Mouse (Mus musculus) frontal cortex, adult (tissue): ENCODE results near the gene Fastkd1.
A peak's percentile ranks its signal among the peaks of the same experiment; 100 is the strongest.
"Not testable (repeated sequence)": the region's sequence is repeated elsewhere in the genome, so short reads cannot be mapped to it uniquely, and the experiment has no call there.

Experiments used
- ATAC-seq: cut with Nextera tagmentation; 2 replicates; pipeline ENCODE4 v1.9.2; 2017; ENCODE audit warnings: mild to moderate bottlenecking, moderate library complexity, mixed read lengths; ENCODE audit not compliant: low TSS enrichment

Gene Fastkd1

GRCm38 (mm10) chr2:69712981-69713625 lies at the start of gene Fastkd1:
Gene Fastkd1 (minus strand): TSS chr2:69713516.
- ATAC-seq = peak; percentile 99

GRCm38 (mm10) chr2:69760980-69761379 lies 47.7 kb upstream of the Fastkd1 start:
- no peak for ATAC-seq

- no peak for ATAC-seq
These were observed 31.8 kb upstream of the Fastkd1 start for GRCm38 (mm10) chr2:69745091-69745490.

- ATAC-seq = no peak
These were observed 10.2 kb upstream of the Fastkd1 start for GRCm38 (mm10) chr2:69723519-69723825.

- ATAC-seq = peak; percentile 94
These were observed 9.6 kb upstream of the Fastkd1 start for GRCm38 (mm10) chr2:69722650-69723518.

- ATAC-seq = no peak
These were observed 8.9 kb upstream of the Fastkd1 start, which contains the start of gene Ppig for GRCm38 (mm10) chr2:69722273-69722649. Gene Ppig (plus strand): TSS chr2:69722545.

GRCm38 (mm10) chr2:69719121-69719520 lies 5.8 kb upstream of the Fastkd1 start:
- ATAC-seq = no peak

GRCm38 (mm10) chr2:69716483-69716882 lies 3.2 kb upstream of the Fastkd1 start:
- no peak for ATAC-seq

GRCm38 (mm10) chr2:69714126-69714525 lies 810 bp upstream of the Fastkd1 start:
- ATAC-seq = no peak

- peak; percentile 8; the same call in 1 of the 2 replicates for ATAC-seq
These were observed 304 bp upstream of the Fastkd1 start for GRCm38 (mm10) chr2:69713626-69714014.

- ATAC-seq = no peak
These were observed 1.1 kb downstream of the Fastkd1 start for GRCm38 (mm10) chr2:69712171-69712570.

GRCm38 (mm10) chr2:69700446-69700845 lies 12.9 kb downstream of the Fastkd1 start:
- ATAC-seq = no peak

- no peak for ATAC-seq
These were observed 19.8 kb downstream of the Fastkd1 start for GRCm38 (mm10) chr2:69693501-69693900.

- ATAC-seq = no peak
These were observed 22.5 kb downstream of the Fastkd1 start for GRCm38 (mm10) chr2:69690843-69691242.

- peak; percentile 57 for ATAC-seq
These were observed 23.1 kb downstream of the Fastkd1 start for GRCm38 (mm10) chr2:69690214-69690613.

GRCm38 (mm10) chr2:69684488-69684887 lies 28.8 kb downstream of the Fastkd1 start:
- ATAC-seq = no peak

GRCm38 (mm10) chr2:69683036-69683805 lies 30.1 kb downstream of the Fastkd1 start:
- ATAC-seq = peak; percentile 74

- ATAC-seq = no peak
These were observed 31.4 kb downstream of the Fastkd1 start for GRCm38 (mm10) chr2:69681931-69682330.

- ATAC-seq = no peak
These were observed 33.3 kb downstream of the Fastkd1 start for GRCm38 (mm10) chr2:69679990-69680389.

GRCm38 (mm10) chr2:69677215-69677614 lies 36.1 kb downstream of the Fastkd1 start:
- ATAC-seq = not testable (repeated sequence)

GRCm38 (mm10) chr2:69676713-69677112 lies 36.6 kb downstream of the Fastkd1 start:
- ATAC-seq = no peak

- ATAC-seq = no peak
These were observed 38.0 kb downstream of the Fastkd1 start for GRCm38 (mm10) chr2:69675266-69675665.
